Mouse (Mus musculus): ENCODE data around the gene Lgals3bp.
"Not testable (repeated sequence)": the region's sequence is repeated elsewhere in the genome, so short reads cannot be mapped to it uniquely, and the experiment has no call there.

Lgals3bp gene

DNA sequence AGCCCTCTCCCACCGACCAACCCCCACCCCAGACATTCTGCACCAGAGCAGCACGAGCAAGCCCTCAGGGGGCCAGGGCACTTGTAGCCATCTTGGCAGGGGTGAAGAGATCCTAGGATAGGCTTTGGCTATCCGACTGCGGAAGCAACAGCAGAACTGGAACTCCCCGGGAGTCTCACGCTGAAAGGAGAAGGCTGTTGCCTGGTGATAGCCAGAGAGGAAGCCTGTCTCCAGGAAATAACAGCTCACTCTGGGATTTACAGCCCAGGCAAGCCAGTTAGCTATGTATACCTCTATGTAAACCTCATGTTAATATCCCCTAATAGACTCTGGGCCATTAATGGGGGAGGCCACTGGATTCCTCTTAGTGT lies 1.3 kb downstream of the Lgals3bp start:
- DNase-seq (ENCODE audit: low spot score) = no peak

DNA sequence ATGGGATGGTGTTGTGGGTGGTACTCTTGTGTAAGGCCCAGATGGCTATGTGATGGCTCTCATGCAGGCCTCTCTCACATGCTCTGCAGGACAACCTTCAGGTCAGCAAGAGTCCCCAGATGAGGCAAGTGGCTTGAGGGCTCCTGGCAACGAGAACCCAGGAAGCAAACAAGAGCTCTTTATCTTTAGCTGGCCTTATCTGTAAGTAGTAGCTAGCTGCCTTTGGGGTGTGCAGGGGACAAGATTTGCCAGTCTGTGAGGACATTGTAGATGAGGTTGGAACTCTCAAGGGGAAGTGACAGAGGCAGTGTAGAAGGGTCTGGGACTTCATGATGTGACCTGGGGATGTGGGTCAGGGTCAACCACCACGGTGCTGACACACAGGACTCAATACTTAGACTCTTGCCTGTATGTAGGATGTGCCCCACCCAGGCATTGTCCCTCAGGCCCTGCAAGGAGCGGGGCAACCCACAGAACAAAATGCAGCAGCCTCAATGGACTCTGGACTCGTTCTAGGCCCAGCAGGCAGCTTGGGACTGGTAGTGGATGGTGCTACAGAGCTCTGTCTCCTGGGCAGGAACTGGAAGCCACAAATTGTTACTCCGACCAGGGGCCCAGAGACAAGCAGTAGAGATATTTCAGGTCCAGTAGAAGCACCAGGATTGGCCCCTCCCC lies 1.9 kb downstream of the Lgals3bp start:
- no peak for DNase-seq (ENCODE audit: low spot score)

DNA sequence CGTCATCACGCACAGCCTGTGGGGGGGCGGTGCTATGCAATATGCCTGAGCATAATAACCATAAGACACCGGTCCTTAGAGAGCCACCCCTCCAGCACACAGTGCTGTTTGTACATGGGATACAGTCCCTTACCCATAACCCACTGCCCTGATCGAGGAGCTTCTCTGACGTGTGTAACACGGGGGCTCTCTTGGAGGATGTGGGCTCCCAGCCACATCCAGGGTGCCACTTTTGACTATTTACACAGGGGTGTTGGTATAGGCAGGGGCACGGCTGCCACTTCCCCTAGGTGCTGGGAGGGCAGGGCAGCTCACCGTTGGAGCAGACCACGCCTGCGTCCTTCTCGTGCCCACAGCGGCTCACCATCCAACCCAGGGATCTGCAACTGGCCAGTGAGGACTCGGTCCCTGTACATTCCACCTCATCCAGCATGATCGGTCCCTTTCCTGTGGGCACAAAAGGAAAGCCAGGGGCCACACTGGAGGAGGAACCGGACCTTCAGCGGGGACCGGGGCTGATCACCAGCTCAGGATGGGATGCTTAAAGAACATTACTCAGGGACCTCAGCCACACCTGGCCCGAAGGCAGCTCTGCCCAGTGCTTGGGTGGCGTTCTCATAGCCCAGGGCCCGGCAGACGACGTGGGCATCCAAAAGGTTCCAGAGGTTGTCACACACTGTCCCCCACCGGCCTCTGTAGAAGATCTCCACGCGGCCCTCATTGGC lies 3.9 kb downstream of the Lgals3bp start:
- no peak for DNase-seq (ENCODE audit: low spot score)

DNA sequence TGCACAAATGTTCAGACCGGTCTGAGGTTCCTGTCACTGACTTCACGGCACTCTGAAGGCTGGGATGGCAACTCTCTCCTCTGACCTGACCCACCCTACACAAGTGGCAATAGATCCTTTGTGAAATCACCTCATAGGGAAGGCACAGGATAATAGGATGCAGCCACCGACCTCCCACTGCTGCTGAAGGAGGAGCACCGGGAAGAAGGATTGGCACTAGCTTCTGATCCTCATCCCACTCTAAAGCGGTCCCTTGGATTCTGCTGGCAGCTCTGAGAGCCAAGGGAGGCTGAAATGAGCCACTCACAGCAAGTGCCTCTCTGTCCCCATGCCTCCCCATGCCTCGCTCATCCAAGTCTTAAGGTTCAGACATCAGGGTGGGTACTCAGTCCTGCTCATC lies 7.4 kb downstream of the Lgals3bp start:
- DNase-seq (ENCODE audit: low spot score) = no peak

DNA sequence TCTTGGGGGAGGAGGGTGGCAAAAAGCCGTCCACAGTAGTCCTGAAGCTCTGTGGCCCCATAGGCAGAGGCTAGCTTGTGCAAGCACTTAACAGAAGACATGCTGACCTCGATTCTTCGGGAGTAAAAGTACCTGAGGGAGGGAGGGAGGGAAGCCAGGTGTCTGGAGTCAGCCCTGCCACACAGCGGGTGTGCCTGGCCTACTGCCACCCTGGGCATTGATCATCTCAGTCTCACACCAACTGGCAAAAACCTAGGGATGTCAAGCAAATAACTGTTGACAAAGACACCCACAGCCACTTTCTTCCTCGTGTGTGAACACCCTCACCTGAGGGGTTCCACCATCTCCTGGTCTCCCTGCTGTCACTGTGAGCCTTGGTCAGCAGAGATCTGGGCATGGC lies 7.9 kb downstream of the Lgals3bp start:
- DNase-seq (ENCODE audit: low spot score) = no peak

DNA sequence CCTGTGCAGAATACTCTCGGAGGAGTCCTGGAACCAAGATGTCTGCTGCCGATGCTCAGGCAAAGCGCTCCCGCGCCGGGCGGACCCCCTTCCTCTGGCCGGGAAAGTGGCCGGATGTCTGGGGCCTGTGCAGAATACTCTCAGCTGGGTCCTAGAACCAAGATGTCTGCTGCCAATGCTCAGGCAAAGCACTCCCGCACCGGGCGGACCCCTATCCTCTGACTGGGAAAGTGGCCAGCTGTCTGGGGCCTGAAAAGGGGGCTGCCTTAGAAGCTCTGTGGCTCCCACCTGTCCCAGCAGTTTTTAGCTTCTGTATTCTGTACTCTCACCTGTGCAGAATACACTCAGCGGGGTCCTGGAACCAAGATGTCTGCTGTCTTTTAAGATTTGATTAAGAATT lies 14.1 kb downstream of the Lgals3bp start:
- not testable (repeated sequence) for DNase-seq (ENCODE audit: low spot score)

DNA sequence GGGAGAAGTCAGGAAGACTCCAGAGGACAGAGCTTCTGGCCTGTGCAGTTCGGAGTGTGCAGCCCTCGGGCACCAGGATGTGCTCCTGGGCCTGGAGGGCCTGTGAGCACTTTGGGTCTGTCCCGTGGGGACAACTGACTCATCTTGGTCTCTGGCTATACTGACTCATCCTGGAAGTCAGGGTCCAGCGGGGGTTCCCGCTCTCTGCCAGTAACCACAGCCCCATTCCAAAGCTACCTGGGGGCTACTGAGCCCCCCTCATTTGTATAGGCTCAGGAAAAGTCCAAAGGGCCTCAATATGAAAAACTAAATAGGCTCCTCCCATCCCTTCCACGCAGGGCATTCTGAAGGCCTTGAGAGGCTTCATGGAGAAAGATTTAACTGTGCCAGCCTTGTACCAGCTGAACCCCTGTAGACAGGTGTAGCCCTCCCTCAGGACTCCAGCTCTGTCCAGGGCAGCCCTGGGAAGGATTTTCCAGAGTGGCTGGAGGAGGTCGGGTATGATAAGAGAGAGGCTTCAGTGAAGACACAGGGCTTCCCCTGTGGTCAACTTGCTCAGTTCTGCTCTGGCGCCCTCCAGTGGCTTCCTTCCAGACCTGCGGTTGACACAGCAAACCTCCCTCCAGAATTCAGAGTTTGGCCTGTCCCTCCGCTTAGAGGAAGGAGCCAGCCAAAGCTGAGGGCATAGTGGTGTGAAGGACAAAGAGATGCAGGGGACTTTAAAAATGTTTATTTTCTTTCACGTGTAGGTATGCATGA lies 22.5 kb downstream of the Lgals3bp start:
- DNase-seq (ENCODE audit: low spot score) = peak; percentile 84

DNA sequence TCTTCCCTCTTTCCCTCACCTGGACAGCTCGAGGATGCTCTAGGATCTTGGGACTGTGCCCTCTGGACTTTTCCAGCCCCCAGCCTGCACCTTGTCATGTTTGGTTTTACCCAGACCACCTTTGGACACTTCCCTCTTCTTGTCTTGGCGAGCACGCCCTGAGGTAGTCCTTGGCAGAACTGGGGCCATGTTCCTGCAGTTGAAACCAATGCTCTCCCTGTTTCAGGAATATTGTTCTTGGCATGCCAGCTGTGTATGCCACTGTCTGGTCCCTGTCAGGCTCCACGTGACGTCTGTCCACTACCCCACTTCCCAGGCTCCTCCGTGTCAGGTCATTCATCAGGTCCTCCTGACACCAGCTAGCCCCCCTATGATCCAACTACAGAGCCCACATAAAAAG lies 23.2 kb downstream of the Lgals3bp start:
- DNase-seq (ENCODE audit: low spot score) = no peak

DNA sequence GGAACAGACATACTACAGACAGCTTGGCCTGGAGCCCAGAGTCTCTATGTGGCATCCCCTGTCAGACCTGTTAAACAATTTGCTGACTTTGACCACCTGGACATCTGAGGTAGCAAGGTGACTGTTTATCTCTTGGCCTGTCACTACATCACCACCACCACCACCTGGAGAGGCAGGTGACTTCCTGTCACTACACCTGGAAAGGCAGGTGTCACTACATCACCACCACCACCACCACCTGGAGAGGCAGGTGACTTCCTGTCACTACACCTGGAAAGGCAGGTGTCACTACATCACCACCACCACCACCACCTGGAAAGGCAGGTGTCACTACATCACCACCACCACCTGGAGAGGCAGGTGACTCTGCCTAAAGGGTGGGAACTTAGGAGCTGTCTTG lies 25.6 kb downstream of the Lgals3bp start:
- not testable (repeated sequence) for DNase-seq (ENCODE audit: low spot score)

DNA sequence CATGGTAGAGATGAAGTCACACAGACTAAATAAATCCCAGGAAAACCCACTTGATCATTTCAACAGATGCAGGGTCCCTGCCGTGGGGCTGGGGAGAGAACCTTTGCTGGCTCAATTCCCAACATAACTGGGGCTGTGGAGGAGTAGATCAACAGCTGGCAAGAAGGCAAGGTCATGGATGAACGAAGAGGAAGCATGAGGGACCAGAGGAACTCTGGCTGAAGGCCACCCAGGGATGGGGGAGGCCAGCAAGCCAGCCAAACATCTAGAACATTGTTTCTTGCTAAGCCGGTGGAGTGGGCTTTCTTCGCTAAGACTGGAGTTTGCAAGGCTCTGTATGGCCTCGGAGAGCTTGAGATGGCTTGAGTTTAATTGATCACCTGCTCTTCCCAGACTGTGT lies 26.0 kb downstream of the Lgals3bp start:
- DNase-seq (ENCODE audit: low spot score) = no peak

DNA sequence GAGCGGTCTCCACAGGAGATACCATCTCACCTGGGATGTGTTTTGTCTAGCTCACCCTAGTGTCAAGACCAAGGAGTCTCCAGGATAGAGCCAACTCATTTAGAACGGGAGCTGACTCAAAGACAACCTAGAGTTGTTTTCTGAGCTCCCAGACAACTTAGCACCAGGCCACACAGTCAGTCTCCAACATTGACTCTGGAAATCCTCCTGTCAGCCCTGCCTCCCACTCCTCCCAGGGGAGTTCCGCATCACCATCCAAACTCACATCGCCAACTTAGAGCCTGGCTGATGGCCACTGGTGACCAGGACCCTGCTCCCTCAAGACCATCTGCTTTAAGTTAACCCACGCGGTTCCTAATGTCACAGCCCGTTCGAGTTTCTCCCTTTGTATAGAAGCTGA lies 26.4 kb downstream of the Lgals3bp start:
- DNase-seq (ENCODE audit: low spot score) = no peak

DNA sequence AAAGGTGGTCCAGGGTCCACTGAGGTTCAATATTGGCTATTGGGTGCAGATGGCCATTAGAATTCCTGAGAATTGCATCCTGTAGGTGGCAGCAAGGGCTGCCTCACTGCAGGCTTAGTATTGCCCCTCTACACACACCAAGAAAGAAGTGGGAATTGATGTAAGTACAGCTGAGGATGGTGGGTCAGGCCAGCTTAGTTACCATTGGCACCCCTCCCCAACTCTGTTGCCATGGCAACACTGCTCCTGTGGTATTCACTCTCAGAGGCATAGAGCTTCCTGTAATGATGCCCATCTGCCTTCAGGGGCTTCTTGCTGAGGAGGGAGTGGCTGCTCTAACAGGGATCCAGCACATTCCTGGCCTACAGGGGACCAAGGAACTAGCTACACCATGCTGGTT lies 26.9 kb downstream of the Lgals3bp start:
- no peak for DNase-seq (ENCODE audit: low spot score)

DNA sequence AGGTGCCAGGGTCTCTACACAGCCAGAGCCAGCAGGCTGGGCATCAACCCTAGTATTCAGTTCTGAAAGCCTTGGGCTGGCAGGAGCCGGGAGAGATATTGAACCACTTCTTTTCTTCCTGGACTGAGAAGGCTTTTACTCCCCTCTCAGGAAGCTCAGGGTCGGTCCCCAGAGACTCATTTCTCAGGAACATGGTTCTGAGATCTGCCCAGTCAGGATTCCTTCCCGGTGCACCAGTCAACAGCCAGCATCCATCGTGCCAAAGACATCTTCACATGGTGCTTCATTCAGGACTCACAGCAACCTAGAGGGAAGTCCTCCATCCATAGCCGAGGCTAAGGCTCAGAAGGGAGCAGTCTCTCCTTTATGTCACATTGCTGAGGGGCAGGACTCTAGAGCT lies 27.4 kb downstream of the Lgals3bp start:
- no peak for DNase-seq (ENCODE audit: low spot score)

DNA sequence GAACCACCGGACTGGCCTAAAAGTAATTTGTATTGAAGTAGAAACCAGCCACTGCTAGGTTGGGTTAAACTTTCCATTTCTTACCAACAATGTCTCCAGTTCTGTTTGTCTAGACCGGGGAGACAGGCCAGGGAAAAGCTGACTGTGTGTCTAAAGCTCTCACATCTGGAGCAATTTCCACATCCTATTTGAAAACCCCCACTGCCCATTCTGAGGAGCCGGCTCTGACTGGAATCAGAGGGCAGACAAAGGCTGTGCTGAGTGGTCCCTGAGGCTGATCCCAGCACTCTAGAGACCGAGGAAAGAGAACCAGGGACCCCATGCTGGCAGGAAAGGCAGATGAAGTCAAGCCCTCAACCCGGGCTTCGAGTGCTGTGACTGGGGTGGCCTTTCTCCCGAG lies 29.3 kb downstream of the Lgals3bp start:
- no peak for DNase-seq (ENCODE audit: low spot score)

DNA sequence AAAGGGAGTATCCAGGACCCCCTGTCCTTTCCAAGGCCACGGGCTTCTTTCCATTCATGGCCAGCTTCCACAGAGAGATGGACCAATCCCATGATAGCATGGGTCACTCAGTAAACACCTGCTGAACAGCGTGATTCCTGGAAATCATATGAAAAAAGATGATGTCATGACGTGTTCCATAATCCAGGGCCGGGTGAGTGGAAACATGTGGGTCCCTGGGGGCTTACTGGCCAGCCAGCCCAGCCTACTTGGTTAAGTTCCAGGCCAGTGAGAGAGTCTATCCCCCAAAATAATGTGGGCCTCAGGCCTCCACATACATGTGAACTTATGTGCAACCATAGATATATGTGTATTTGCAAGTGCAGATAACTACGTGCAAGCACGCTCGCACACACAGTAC lies 30.0 kb downstream of the Lgals3bp start:
- no peak for DNase-seq (ENCODE audit: low spot score)

DNA sequence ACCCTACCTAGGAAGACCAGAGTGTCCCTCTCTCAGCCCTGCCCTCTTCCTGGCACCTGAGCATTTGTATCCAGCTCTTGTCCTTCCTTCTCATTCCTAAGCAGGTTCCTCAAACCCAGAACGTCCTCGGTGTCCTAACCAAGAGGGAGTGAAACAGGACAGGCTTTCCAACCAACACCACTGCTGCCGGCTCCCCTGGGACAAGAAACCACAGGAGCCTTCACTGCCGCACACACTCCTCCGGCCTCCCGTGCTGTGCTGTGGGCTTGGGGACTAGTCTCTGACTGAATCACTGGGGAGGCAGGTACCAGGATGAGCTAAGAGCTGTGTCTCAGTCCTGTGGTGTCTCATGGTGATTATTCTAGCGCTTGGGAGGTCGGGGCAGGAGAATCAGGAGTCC lies 32.2 kb downstream of the Lgals3bp start:
- DNase-seq (ENCODE audit: low spot score) = no peak

DNA sequence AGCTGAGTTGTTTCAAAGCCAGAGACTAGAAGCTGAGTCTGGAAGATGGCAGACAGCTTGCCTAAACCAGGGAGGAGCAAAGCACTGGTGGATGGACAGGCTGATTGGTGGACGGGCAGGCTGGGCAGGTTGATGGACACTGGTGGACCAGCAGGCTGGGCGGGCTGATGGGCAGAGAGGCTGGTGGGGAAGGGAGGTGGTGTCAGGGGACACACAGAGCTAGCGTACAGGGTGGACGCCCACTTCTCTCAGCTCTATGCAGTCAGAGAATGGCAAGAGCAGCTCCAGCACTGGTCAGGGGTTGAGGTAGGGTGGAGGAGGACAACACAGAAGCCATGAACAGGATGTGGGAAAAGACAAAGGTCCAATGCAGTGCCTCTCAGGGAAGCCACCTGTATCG lies 32.6 kb downstream of the Lgals3bp start:
- DNase-seq (ENCODE audit: low spot score) = no peak

DNA sequence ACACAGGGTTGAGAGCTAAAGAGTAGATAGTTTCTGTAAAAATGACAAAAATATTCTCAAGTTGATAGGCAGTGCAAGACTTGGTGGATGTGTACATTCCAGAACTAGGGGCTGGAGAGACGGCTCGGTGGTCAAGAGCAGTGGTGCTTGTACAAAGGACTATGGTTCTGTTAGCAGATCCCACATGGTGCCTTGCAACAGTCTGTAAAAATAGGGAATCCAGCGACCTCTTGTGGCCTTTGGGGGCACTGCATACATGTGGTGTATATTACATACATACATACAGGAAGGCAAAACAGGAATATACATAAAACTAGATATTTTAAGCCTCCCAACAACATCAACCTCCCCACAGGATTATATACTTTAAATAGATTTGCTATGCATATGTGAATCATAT lies 33.6 kb downstream of the Lgals3bp start:
- no peak for DNase-seq (ENCODE audit: low spot score)

DNA sequence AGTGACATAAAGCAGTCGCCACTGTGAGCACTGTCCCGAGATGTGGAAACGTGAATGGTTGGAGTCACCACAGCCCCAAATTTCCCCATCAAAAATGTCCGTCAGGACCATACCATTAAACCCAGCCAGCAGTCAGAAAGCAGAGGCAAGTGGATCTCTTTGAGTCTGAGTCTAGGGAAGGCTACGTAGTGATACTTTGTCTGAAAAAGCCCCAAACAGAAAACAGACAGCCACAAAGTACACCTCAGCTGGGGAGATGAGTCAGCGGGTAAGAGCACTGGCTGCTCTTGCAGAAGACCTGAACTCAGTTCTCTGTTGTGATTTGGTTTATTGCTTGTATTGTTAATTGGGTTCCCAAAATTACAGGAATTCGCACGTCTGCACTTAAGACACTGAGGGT lies 35.3 kb downstream of the Lgals3bp start:
- no peak for DNase-seq (ENCODE audit: low spot score)

DNA sequence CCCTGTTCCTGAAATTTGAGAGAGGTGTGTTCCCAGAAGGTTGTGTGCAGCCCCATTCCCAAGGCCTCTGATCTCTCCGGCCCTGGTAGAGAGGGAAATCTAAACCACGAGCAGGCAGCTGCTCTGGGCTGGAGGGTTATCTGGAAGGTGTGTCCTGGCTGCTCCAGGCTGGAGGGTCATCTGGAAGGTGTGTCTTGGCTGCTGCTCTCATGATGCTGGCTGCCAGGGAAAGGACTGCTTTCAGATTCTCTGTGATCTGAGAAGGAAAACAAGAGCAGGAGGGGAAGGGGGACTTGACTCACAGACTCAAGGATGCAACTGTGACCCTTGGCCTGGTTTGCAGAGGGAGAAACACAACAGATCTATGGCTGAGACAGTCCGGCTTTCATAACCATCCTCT lies 35.8 kb downstream of the Lgals3bp start:
- DNase-seq (ENCODE audit: low spot score) = no peak

DNA sequence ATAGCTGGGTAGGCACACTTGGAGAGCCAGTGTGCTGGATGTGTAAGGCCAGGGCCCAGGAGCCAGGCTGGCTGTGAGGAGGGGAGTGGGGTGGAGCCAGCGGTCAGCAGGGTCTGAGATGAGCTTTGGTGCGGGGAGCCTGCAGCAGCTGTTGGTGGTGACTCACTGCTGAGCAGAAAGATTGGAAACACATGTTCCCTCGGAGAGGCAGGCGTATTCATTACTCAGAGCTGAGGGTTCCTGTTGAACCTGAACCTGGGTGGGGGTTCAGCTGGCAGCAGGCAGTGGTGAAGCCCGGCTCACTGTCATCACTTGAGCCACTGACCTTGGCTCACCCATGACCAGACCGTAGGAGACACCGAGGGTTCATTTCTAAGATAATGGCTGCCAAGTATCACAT lies 36.7 kb downstream of the Lgals3bp start:
- DNase-seq (ENCODE audit: low spot score) = no peak

DNA sequence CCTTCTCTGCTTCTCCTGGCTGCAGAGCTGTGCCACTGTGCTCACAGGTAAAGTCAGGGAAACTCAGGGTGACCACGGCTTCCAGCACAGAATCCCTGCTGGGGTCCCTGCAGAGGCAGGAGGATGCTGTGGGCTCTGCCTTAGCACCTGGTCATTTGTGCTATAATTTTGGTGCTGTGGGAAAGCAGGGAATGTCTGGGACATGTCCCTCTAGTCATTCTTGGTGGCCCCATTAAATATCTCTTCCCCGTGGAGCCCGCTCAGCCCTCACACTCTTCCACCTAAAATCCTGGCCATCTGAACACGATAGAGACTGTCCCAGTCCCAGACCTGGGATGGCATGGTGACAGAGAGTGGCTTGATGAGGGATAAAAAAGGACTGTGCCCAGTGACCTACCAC lies 37.9 kb downstream of the Lgals3bp start:
- DNase-seq (ENCODE audit: low spot score) = no peak

DNA sequence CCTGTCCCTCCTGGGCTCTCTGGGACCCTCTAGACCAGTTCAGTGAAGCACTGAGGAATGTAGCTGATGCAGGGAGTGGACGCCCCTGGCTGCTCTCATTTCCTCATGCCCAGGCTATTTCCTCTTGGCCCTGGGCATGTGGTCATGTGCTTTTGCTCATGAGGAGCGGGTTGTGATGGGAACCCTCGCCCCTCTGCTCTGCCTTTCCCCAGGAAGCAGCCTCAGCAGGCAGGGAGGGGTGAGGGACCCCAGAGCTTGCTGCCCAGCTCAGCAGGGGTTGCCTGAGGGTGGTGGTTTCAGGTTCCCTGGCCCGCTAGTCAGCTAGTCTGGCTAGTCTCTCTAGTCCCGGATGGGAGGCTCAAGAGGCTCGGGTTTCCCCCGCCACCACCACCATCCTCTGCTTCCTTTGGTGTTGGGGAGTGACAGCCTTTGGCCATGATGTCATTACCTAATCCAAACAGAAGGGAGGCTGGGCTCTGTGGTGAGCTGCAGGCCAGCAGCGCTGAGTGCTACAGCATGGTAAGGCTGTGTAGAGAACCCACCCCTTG lies 38.8 kb downstream of the Lgals3bp start:
- DNase-seq (ENCODE audit: low spot score) = peak; percentile 53
